Mouse (Mus musculus): ENCODE measurements around the gene Sparcl1. TPM values are rescaled to one million over a fixed set of nuclear protein-coding genes. Genes with fewer than 3 reads are reported as not detected.
A peak's percentile ranks its signal among the peaks of the same experiment; 100 is the strongest.

Sparcl1 gene
- polyA plus RNA-seq, 1 experiment from 2014 or later: 158 TPM

DNA sequence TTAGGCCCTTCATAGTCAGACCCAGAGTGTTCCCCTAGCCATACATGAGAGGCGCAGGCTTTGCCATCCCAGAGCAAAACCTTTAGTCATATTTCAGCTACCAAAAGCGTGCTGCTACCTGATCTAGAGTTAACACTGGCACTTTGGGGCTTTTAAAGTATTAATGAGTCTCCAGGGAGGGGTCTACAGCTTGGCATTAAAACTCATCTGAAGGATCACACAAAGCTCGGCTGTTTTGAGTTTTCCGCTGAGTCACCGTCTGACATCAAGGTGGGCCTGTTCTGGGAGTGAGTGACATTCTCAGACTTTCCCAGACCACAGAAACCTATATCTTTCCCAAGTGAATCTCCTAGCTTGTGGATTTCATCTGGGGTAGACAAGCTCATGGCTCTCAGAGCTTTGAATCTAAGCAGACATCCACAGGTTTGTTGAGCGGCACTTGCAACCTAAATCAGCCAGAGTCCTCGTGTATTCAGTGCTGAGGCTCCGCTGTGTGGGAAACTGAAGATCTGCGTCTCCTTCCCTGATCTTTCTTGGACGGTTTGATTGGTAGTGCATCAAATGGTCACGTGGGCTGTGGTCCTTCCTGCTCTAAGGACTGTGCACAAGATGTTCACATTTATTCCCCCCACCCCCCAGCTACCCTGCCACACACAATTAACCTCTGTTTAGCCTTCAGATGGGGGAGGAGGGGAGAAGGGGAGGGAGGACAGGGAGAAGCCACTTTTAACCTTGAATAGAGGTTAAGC lies 5.2 kb downstream of the Sparcl1 start:
- Histone ChIP-seq H3K4me2 (replicated peaks; ENCODE audit: low read depth) (peak overlapping the region; percentile 42; the same call in 1 of the 2 replicates), H3K4me3 (ENCODE audit: low read depth, low read length) (no peak overlapping the region), H3K4me1 (replicated peaks; ENCODE audit: control insufficient read depth, insufficient read depth, low read length) (no peaks in the 10 kb centered on the region), H3K27me3 (replicated peaks; ENCODE audit: control insufficient read depth, insufficient read depth, low read length) (no peaks in the 10 kb centered on the region), H3K36me3 (ENCODE audit: control insufficient read depth, insufficient read depth) (no peaks in the 10 kb centered on the region), H3K9me3 (ENCODE audit: control insufficient read depth) (no peaks in the 10 kb centered on the region), H3K9ac (ENCODE audit: low read depth, low read length) (no peak overlapping the region), H3K27ac (ENCODE audit: low read depth, low read length) (peak overlapping the region; percentile 61)
- WGBS: 68% methylated on average over 11 of the region's 11 CpGs
- no peak for TF ChIP-seq CTCF (IDR thresholded peaks at IDR 0.05; ENCODE audit: low read depth)
- no peak for ATAC-seq

- no peak overlapping the region for H3K27ac ChIP-seq (ENCODE audit: low read depth, low read length)
- no peaks in the 10 kb centered on the region for H3K9me3 ChIP-seq (ENCODE audit: control insufficient read depth)
- no peak overlapping the region for H3K4me2 ChIP-seq (replicated peaks; ENCODE audit: low read depth)
- no peak overlapping the region for H3K4me3 ChIP-seq (ENCODE audit: low read depth, low read length)
- H3K36me3 ChIP-seq (ENCODE audit: control insufficient read depth, insufficient read depth): no peaks in the 10 kb centered on the region
- no peak for TF ChIP-seq CTCF (IDR thresholded peaks at IDR 0.05; ENCODE audit: low read depth)
- 83% methylated on average over 2 of the region's 2 CpGs for WGBS
- ATAC-seq: no peak
- H3K4me1 ChIP-seq (replicated peaks; ENCODE audit: control insufficient read depth, insufficient read depth, low read length): no peaks in the 10 kb centered on the region; the same call in 1 of the 2 replicates
- H3K9ac ChIP-seq (ENCODE audit: low read depth, low read length): no peak overlapping the region
- no peaks in the 10 kb centered on the region for H3K27me3 ChIP-seq (replicated peaks; ENCODE audit: control insufficient read depth, insufficient read depth, low read length)
These were observed 9.4 kb downstream of the Sparcl1 start for GRCm38 (mm10) chr5:104104111-104104510.

GRCm38 (mm10) chr5:104103171-104103570 lies 10.4 kb downstream of the Sparcl1 start:
- H3K4me1 ChIP-seq (replicated peaks; ENCODE audit: control insufficient read depth, insufficient read depth, low read length): no peaks in the 10 kb centered on the region; the same call in 1 of the 2 replicates
- 22% methylated on average over 4 of the region's 4 CpGs for WGBS
- ATAC-seq: peak; percentile 49; the same call in 1 of the 2 replicates

DNA sequence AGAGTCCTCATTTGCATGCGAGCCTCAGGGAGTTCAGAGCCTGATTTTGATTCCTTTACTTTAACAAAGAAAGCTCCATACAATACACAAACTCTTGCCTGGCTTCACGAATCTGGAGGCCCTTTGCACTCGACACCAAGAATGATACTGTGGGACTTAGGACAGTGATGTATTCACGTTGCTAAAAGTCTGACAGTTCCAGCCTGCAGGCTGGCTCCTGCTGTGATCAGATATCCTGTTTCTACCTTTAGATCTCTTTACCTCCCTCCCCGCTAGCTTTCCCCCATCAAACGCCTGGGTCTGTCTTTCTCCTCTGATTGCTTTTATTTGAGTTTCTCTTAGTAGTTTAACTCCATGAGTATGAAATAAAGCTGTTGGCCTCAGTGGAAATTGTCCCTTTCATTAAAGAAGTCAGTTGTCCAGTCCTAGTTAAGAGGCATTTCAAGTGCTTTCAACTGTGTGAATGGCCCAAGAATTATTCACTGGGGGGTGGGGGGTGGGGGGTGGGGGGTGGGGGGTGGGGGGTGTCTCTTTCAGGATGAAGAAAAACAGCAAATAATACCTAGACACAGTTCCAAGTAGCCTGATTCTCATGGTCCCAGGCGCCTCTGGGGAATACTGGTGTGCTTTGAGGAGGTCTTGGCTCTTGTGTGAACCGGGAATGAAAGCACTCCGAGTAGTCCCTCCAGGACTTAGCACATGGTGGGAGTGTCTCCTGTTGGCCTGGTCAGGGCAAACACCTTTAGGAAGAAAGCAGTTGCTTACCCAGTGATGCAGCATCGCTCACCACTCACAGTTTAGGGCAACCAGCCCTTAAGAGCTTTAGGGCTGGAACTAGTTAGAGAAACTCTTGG lies 11.6 kb downstream of the Sparcl1 start:
- Histone ChIP-seq H3K36me3 (ENCODE audit: control insufficient read depth, insufficient read depth) (no peaks in the 10 kb centered on the region), H3K4me1 (replicated peaks; ENCODE audit: control insufficient read depth, insufficient read depth, low read length) (no peaks in the 10 kb centered on the region; the same call in 1 of the 2 replicates), H3K27ac (ENCODE audit: low read depth, low read length) (no peak overlapping the region), H3K9me3 (ENCODE audit: control insufficient read depth) (no peaks in the 10 kb centered on the region), H3K4me2 (replicated peaks; ENCODE audit: low read depth) (no peak overlapping the region), H3K4me3 (ENCODE audit: low read depth, low read length) (no peak overlapping the region), H3K9ac (ENCODE audit: low read depth, low read length) (no peak overlapping the region), H3K27me3 (replicated peaks; ENCODE audit: control insufficient read depth, insufficient read depth, low read length) (no peaks in the 10 kb centered on the region)
- ATAC-seq: no peak
- WGBS: 61% methylated on average over 10 of the region's 10 CpGs
- TF ChIP-seq CTCF (IDR thresholded peaks at IDR 0.05; ENCODE audit: low read depth): no peak

More at GRCm38 (mm10) chr5:104103171-104103570, 10.4 kb downstream of the Sparcl1 start:
- H3K9me3 ChIP-seq (ENCODE audit: control insufficient read depth): no peaks in the 10 kb centered on the region
- H3K4me3 ChIP-seq (ENCODE audit: low read depth, low read length): no peak overlapping the region
- H3K27me3 ChIP-seq (replicated peaks; ENCODE audit: control insufficient read depth, insufficient read depth, low read length): no peaks in the 10 kb centered on the region
- H3K4me2 ChIP-seq (replicated peaks; ENCODE audit: low read depth): peak overlapping the region; percentile 28; the same call in 1 of the 2 replicates
- no peaks in the 10 kb centered on the region for H3K36me3 ChIP-seq (ENCODE audit: control insufficient read depth, insufficient read depth)
- no peak overlapping the region for H3K9ac ChIP-seq (ENCODE audit: low read depth, low read length)
- TF ChIP-seq CTCF (IDR thresholded peaks at IDR 0.05; ENCODE audit: low read depth): no peak
- no peak overlapping the region for H3K27ac ChIP-seq (ENCODE audit: low read depth, low read length)

GRCm38 (mm10) chr5:104096078-104096938 lies 17.2 kb downstream of the Sparcl1 start:
- Histone ChIP-seq H3K4me2 (replicated peaks; ENCODE audit: low read depth) (peak overlapping the region; percentile 24; the same call in 1 of the 2 replicates), H3K9me3 (ENCODE audit: control insufficient read depth) (no peaks in the 10 kb centered on the region), H3K9ac (ENCODE audit: low read depth, low read length) (no peak overlapping the region), H3K27ac (ENCODE audit: low read depth, low read length) (0 out of 2 replicates have a peak overlapping the region, but pooled peaks have one; percentile 41), H3K4me3 (ENCODE audit: low read depth, low read length) (no peak overlapping the region), H3K4me1 (replicated peaks; ENCODE audit: control insufficient read depth, insufficient read depth, low read length) (no peaks in the 10 kb centered on the region; the same call in 1 of the 2 replicates), H3K36me3 (ENCODE audit: control insufficient read depth, insufficient read depth) (no peaks in the 10 kb centered on the region; the same call in 1 of the 2 replicates), H3K27me3 (replicated peaks; ENCODE audit: control insufficient read depth, insufficient read depth, low read length) (no peaks in the 10 kb centered on the region)
- no peak for ATAC-seq
- WGBS: 47% methylated on average over 16 of the region's 16 CpGs
- TF ChIP-seq CTCF (IDR thresholded peaks at IDR 0.05; ENCODE audit: low read depth): no peak
